Mouse (Mus musculus) testis, adult 2 months (tissue): ENCODE measurements around the gene Aff1. TPM values are rescaled to one million over a fixed set of nuclear protein-coding genes. Genes with fewer than 3 reads are reported as not detected.

Experiments
- H3K27ac ChIP-seq: fragments of 200-500 bp; 2 replicates; pipeline ENCODE4 v1.5.1; 2012; ENCODE audit warnings: low read depth, low read length; ENCODE audit not compliant: control insufficient read depth, insufficient read depth
- H3K27me3 ChIP-seq: fragments of 200-500 bp; 2 replicates; pipeline ENCODE4 v1.6.1; 2012; ENCODE audit warnings: mild to moderate bottlenecking, low read length, moderate library complexity; ENCODE audit not compliant: control insufficient read depth, insufficient read depth
- H3K36me3 ChIP-seq: fragments of 200-500 bp; 2 replicates; pipeline ENCODE4 v1.6.1; 2012; ENCODE audit warnings: mild to moderate bottlenecking, low read length; ENCODE audit not compliant: control insufficient read depth, insufficient read depth
- H3K4me1 ChIP-seq: fragments of 200-500 bp; 2 replicates; pipeline ENCODE4 v1.6.1; 2012; ENCODE audit warnings: low read length; ENCODE audit not compliant: control insufficient read depth, insufficient read depth
- H3K4me3 ChIP-seq: fragments of 200-500 bp; 2 replicates; pipeline ENCODE4 v1.5.1; 2012; ENCODE audit warnings: low read depth, mild to moderate bottlenecking, low read length, moderate library complexity, mixed read lengths; ENCODE audit not compliant: control insufficient read depth
- CTCF ChIP-seq: fragments of 200-500 bp; IDR thresholded peaks from 2 replicates; pipeline ENCODE4 v1.5.1; 2012; ENCODE audit warnings: low read depth, mild to moderate bottlenecking, inconsistent platforms, low read length, moderate library complexity; ENCODE audit not compliant: control insufficient read depth, insufficient read depth, insufficient replicate concordance
- POLR2A ChIP-seq: fragments of 200-500 bp; IDR thresholded peaks from 2 replicates; pipeline ENCODE4 v1.6.1; 2012; ENCODE audit warnings: low read depth, mild to moderate bottlenecking, inconsistent platforms, low read length, moderate library complexity; ENCODE audit not compliant: control insufficient read depth
- polyA plus RNA-seq: library from polyadenylated mRNA; depleted of rRNA; stranded (reverse); fragments of >200 nt; gene quantifications from 2 replicates; pipeline ENCODE4 v1.2.3, GENCODE M21; 2012

Aff1 gene
- polyA plus RNA-seq, 1 experiment = 1.3 TPM

DNA sequence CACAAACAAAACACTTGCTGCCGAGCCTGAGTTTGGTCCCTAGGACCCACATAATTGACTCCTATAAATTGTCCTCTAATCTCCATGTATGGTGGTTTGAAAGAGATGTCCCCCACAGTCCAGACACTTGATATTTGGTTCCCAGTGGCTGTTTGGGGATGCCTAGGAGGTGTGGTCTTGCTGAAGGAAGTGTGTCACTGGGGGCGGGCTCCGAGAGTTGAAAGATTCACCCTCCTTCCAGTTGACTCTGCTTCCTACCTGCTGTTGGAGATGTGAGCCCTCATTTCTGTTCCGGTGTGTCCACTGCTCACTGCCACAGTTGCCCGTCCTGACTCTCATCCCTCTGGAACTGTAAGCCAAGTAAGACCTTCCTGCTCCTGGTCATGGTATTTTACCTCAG lies 13.2 kb upstream of the Aff1 start:
- no peak for TF ChIP-seq CTCF
- no peak for TF ChIP-seq POLR2A
- H3K27me3 ChIP-seq = no peaks in the 10 kb centered on the region
- H3K4me1 ChIP-seq = no peaks in the 10 kb centered on the region
- H3K27ac ChIP-seq = no peak overlapping the region
- no peaks in the 10 kb centered on the region for H3K36me3 ChIP-seq
- H3K4me3 ChIP-seq = no peak overlapping the region

GRCm38 (mm10) chr5:103680381-103680780 lies 11.8 kb upstream of the Aff1 start:
- H3K36me3 ChIP-seq = no peaks in the 10 kb centered on the region
- no peak overlapping the region for H3K27ac ChIP-seq
- no peaks in the 10 kb centered on the region for H3K27me3 ChIP-seq
- TF ChIP-seq POLR2A = no peak
- TF ChIP-seq CTCF = peak; percentile 62; the same call in 1 of the 2 replicates
- no peaks in the 10 kb centered on the region for H3K4me1 ChIP-seq
- no peak overlapping the region for H3K4me3 ChIP-seq

GRCm38 (mm10) chr5:103681824-103682223 lies 10.3 kb upstream of the Aff1 start:
- H3K27me3 ChIP-seq = no peaks in the 10 kb centered on the region
- H3K4me3 ChIP-seq = no peak overlapping the region
- no peak overlapping the region for H3K27ac ChIP-seq
- H3K36me3 ChIP-seq = no peaks in the 10 kb centered on the region
- H3K4me1 ChIP-seq = no peaks in the 10 kb centered on the region
- no peak for TF ChIP-seq CTCF

GRCm38 (mm10) chr5:103689645-103690044 lies 2.5 kb upstream of the Aff1 start:
- Histone ChIP-seq H3K4me1 (peaks cover 14% of the 10 kb centered on the region), H3K27me3 (no peaks in the 10 kb centered on the region), H3K4me3 (no peak overlapping the region), H3K27ac (no peak overlapping the region), H3K36me3 (no peaks in the 10 kb centered on the region)
- no peak for TF ChIP-seq POLR2A
- TF ChIP-seq CTCF = no peak

DNA sequence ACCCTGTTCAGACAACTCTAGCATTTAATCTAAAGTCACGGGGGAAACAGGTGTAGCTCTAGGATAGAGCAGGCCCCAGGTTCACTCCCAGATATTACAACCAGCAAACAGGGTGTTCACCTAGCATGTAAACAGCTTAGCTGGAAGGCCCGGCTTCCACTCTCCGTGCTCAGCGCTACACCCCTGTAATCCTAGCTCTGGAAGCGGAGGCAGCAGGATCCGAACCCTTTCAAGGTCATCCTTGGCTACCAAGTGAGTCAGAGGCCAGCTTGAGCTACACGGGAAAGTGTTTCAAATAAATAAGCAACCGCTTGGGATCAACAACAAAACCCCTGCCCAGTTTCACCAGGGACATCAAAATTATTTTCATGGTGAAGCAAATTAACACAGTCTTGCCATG lies 2.0 kb upstream of the Aff1 start:
- Histone ChIP-seq H3K4me1 (peaks cover 14% of the 10 kb centered on the region), H3K36me3 (no peaks in the 10 kb centered on the region), H3K27me3 (no peaks in the 10 kb centered on the region), H3K27ac (no peak overlapping the region), H3K4me3 (no peak overlapping the region)
- TF ChIP-seq CTCF (no peak), POLR2A (no peak)

DNA sequence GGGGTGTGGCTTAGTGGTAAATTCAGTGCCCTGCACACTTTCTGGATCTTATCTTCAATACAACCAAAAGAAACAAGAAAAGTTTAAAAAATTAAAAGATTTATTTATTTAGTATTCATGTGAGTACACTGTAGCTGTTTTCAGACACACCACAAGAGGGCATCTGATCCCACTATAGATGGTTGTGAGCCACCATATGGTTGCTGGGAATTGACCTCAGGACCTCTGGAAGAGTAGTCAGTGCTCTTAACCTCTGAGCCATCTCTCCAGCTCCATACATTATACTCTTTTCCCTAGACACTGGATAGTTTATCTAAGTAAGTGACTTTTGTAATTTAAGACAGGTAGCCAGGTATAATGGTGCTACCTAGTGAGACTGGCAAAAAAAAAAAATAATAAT lies 1.0 kb upstream of the Aff1 start:
- TF ChIP-seq POLR2A = no peak
- TF ChIP-seq CTCF = no peak
- Histone ChIP-seq H3K27ac (no peak overlapping the region), H3K4me3 (no peak overlapping the region), H3K36me3 (no peaks in the 10 kb centered on the region), H3K4me1 (peaks cover 14% of the 10 kb centered on the region), H3K27me3 (no peaks in the 10 kb centered on the region)

GRCm38 (mm10) chr5:103692531-103693040 lies 412 bp downstream of the Aff1 start:
- Histone ChIP-seq H3K27me3 (no peaks in the 10 kb centered on the region), H3K27ac (peak overlapping the region; percentile 49), H3K4me3 (peak overlapping the region; percentile 85), H3K36me3 (no peaks in the 10 kb centered on the region), H3K4me1 (peaks cover 14% of the 10 kb centered on the region)
- TF ChIP-seq POLR2A (no peak), CTCF (no peak)
